Mouse (Mus musculus) left cerebral cortex, postnatal 10 days (tissue): Measurements from ENCODE around the gene Pld1. TPM values are rescaled to one million over a fixed set of nuclear protein-coding genes. Genes with fewer than 3 reads are reported as not detected.
"Not testable (repeated sequence)": the region's sequence is repeated elsewhere in the genome, so short reads cannot be mapped to it uniquely, and the experiment has no call there.

Experiments
- DNase-seq, 2 experiments: peaks; one replicate each; pipeline ENCODE4 v3.0.0; 2021 to 2022; ENCODE audit warnings: low spot score in 2 of 2, mixed read lengths in 1 of 2; ENCODE audit errors: extremely low spot score in 1 of 2
- intact Hi-C: fragments of 180-260 bp; cut with DNase I; formaldehyde crosslinking; loops from one replicate; pipeline ENCODE4 v1.15.1; 2025
- total RNA-seq, 2 experiments: library from RNA; stranded (reverse); gene quantifications; 2 replicates each; pipeline ENCODE4 v1.2.3; 2021

The Pld1 gene
- total RNA-seq, 2 experiments from 2014 or later: 7.1 to 10.8 TPM

DNA sequence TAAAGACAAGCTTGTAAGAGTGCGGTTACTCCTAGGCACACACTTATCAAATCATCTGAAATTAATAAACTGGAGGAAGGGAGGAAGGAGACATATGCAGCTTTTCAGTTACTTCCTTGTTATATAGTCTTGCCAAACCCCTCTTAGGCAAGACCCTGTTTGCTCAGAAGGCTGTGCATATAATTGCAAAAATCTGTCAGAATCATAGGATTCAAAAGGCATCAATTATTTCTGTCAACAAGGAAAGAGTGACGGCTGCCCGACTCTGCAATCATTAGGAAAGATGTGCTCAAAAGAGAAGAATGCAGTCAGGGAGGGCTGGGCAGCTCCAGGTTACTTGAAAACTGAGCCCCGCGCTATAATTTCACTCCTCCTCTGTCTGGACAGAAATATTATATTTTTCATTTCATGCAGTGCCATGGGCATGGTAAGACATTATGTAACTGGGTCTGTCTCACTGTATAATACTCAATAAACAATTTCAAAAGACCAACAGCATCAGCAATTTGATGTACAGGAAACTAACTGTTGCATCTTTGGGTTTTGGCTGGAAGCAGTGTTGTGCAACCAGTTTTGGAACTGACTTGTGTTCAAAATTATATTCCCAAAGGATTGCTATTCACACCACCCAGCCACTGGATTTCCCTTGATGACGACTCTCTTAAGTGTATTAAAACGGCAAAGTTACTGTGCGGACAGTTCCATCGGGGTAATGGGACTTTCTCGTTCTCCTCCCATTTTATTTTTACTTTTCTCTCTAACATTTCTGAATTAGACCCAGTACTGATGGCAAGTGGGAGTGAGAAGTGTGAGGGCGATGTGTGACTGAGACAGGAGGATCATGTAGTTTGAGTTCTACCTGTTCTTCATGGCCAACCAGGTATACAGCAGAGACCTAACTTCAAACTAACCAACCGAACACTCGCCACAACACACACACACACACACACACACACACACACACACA lies 1.1 kb upstream of the Pld1 start:
- intact Hi-C loops: no loop called here
- DNase-seq: no peak

DNA sequence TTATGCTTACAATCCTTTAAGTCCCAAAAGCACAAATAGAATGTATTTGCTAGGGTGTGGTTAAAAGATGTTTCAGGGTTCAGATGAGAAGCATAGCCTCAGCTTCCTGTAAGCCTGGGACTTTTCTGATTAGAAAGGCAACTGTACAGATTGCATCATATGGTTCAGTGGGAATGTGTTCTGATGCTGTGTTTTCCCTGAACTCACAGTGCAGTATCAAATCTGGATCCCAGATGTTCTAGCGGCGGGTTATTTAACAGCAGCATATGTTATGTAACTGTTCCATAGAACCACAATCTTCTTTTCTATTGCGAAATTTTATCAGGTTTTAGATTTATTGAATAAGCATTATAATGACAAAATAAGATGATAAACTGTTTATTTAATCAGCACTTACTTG lies 3.1 kb downstream of the Pld1 start:
- intact Hi-C loops: no loop called here
- DNase-seq: no peak

DNA sequence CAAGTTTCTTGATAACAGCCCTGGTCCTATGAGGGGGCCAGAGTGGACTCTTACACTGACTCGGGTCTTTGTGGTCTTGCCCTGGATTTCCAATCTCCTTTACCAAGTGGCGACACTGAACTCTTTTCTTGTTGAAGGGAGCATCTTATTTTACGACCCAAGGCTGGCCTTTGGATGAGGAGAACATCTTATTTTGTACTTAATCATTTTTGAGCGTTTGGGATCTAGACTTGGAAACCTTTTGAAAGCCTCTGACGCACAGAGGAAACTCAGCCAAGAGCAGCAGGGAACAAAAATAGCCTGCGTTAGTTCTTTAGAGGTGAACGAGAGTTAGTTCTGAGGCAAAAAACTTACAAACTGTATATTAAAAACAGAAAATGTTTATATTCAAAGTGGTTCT lies 4.5 kb downstream of the Pld1 start:
- intact Hi-C loops: no loop called here
- DNase-seq: no peak

DNA sequence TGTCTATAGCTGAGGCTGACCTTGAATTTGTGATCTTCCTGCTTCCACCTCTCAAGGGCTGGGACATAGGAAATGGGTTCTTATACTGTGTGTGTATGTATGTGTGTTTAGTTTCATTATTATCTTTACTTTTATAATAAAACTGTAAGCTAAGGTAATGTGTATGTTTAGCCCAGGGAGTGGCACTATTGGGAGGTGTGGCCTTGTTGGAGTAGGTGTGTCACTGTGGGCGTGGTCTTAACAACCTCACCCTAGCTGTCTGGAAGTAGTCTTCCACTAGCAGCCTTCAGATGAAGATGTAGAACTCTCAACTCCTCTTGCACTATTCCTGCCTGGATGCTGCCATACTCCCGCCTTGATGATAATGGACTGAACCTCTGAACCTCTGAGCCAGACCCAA lies 6.9 kb downstream of the Pld1 start:
- DNase-seq, intact Hi-C loops: not testable (repeated sequence)

DNA sequence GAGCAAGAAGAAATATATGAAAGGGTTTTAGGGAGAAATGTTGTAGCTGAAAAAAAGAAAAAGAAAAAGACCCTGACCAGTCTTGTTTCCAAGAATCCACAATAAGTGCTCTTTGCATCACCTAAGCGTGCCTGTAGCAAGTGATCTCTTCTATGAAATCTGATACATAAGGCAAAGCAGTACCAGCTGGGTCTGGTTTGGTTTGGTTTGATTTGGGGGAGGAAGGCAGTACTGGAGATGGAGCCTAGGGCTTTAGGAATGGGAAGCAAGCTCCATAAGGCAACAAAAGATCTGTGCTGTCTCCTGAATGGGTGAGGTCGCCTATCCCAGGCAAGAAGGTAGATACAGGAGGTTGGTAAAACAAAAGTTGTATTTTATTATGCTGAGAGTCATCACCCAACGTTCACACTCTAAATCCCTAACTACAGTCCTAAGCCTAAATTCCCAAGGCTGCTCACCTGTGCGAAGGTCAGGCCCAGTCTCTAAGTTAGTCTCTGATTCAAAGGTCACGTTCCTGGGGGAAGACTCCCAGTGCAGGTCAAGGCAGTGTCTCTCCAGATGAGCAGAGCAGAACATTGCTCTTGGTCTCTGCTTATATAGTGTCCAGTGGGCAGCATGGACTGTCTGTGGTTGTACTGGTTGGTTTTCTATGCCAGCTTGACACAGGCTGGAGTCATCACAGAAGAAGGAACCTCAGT lies 10.8 kb downstream of the Pld1 start:
- intact Hi-C loops: no loop called here
- no peak for DNase-seq

DNA sequence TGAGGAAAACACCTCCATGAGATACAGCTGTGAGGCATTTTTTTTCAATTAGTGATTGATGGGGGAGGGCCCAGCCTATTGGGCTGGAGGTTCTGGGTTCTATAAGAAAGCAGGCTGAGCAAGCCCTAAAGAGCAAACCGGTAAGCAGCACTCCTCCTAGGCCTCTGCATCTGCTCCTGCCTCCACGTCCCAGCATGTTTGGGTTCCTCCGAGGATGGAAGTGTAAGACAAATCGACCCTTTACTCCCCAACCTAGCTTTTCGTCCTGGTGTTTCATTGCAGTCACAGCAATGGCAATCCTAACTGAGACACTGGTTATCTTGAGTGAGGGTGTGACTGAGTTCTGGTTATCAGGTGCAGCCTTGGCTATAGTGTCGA lies 11.4 kb downstream of the Pld1 start:
- intact Hi-C loops: no loop called here
- no peak for DNase-seq

DNA sequence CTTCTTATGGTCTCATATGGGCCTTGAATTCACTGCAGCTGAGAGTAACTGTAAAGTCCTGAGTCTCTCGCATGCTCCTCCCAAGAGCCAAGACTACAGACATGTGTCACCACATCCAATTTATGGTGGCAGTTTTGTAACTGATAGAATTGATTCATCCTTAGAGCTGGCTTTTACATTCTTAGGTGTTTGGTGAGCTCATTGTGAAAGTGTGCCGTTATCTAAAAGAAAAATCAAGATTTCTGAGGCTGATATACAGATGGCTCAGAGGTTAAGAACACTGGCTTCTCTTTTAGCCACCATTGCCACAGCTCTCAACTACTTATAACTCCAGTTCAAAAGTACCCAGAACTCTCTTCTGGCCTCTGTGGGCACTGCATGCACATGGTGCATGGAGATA lies 12.2 kb downstream of the Pld1 start:
- intact Hi-C loops: no loop called here
- no peak for DNase-seq

DNA sequence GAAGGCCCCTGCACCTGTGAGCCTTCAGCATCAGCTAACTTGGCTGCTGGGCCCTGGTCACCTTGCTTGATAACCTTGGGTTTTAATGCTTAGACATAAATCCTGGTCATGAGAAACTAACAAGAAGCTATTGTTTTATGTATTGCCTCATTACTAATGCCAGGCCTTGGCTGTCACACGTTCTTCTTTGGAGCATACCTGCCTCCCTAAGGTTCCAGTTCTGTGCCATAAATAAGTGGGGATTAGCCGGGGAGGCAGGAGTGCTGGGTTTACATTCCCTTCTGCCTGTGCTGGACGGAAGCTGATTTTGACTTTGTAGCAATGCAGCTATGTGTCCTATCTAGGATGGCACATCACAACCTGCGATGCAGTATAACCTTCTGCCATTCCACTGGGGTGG lies 13.2 kb downstream of the Pld1 start:
- DNase-seq: no peak
- intact Hi-C loops: no loop called here

DNA sequence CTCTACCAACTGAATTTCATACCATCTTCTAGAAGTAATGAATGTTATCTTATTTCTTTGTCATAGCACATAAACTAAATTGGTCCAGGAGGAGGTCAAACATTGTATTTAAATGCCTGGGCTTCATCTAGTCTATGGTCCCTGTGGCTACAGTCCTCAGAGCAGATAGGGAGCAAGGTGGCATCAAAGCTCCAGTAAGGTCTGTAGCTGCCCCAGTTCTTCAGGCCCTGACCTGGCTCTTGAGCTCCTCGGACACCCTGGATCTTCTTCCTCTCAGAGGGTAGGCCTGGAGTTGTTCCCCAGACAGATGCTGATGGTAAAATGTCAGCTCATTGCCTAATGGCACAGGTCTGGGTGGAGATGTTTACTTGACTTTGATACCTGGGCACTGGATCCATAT lies 17.5 kb downstream of the Pld1 start:
- no peak for DNase-seq
- intact Hi-C loops: no loop called here

DNA sequence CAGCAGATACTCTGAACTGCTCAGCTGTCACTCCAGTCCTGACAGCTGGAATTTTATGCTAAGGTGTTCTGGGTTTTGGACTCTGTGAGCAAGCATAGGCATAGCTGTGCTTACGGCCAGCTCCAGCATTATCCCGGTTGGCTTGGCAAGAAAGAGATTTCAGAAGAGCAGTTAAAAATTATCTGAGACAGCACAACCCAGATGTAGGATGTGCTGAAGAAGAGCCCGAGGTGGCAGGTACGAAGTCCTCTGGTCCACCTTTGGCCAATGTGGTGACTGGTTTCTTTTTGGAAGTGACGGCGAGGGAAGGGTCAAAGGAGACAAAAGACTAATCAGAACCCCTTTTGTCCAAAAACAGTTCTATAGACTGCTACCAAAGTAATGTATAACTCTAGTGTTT lies 20.7 kb downstream of the Pld1 start:
- intact Hi-C loops: no loop called here
- DNase-seq: no peak

DNA sequence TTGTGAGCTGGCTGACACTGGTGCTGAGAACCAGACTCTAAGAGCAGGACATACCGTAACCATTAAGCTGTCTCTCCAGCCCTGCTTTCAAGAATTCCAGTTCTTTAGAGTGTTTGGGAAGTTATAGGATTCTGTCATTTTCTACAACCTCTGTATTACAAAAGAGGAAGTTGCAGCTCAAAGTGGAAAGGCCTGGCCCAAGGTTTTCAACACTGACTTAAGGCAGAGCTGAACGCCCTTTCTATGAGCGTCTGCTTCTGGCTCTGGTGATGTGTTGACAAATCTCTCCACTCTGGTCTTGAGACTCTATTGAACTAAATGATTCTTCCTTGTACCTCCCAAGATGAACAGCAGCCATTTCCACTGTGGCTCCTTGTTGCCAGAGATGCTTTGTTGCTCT lies 22.7 kb downstream of the Pld1 start:
- no peak for DNase-seq
- intact Hi-C loops: loop anchor here (10.0 kb wide), 1 partner anchor 496 kb away; no protein-coding TSS in a partner anchor

DNA sequence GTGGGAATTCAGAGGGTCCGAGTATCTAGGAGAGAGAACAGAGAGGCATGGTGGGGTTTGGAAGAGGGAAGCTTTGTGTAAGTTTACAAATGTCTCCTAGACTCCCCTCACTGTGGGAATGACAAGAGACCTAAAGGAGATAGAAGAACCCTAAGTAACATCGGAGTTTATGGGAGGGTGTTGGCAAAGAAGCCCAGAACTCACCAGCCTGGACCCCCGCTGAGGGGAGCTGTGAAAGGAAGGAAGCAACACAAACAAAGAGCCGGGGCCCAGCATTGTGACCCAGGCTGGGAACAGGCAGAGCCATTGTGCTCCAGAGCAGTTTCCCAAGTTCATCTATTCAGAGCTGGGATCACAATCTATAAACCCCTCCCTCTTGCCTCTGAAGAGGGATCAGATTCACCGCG lies 25.3 kb downstream of the Pld1 start:
- DNase-seq: no peak
- intact Hi-C loops: loop anchor here (10.0 kb wide), 1 partner anchor 499 kb away; no protein-coding TSS in a partner anchor

DNA sequence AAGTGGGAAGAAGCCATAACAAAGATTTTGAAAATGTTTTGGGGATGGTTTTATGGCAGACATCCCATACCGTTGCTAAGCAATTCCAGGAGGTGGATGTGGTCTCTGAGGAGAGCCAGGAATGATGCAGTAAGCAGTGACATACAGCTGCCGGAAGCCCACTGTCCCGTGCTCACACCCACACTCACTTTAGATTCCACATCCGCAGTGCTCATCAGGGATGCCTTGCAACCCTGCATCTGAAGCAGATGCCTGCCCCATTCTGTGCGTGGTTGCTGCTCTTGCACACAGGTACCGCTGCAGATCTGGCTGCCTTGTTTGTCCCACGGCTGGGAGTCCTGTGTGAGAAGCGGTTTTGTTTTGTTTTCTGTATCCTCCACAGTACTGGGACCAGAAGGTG lies 30.2 kb downstream of the Pld1 start:
- DNase-seq: peak in 1 of 2 experiments; percentile 28
- intact Hi-C loops: loop anchor here (10.0 kb wide), 1 partner anchor 504 kb away; no protein-coding TSS in a partner anchor

DNA sequence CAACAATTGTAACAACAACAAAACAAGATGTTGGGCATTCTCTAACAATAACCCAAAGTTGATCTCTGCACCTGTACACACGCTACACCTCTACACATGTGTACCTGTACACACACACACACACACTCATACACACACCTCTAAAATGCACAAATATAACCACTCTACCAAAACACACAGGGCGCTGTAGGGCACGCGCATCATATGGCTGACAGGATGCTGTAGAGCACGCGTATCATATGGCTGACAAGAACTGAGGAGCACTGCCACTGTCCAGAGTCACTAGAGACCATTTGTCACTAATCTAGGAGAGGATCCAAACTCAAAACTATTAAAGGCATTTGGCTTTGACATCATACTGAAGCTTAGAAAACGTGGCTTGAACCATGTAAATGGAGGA lies 35.4 kb downstream of the Pld1 start:
- no peak for DNase-seq
- intact Hi-C loops: no loop called here

DNA sequence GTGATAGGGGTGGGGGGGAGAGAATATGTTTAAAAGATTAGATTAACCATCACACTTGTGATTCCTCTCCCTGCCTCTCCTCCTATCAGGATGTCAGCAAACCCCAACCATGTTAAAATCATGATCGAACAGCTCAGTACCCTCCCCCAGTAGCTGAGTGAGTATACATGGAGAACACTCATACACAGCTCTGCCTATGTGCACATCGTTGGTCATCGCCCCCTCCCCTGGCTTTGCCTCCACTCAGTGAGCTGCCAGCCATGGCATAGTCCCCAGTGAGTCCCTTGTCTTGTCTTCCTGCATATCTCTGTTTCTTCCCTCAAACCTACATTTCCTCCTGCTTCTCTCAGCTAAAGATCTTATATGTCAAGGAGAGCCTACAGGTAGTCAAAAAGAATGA lies 36.5 kb downstream of the Pld1 start:
- intact Hi-C loops: no loop called here
- no peak for DNase-seq

DNA sequence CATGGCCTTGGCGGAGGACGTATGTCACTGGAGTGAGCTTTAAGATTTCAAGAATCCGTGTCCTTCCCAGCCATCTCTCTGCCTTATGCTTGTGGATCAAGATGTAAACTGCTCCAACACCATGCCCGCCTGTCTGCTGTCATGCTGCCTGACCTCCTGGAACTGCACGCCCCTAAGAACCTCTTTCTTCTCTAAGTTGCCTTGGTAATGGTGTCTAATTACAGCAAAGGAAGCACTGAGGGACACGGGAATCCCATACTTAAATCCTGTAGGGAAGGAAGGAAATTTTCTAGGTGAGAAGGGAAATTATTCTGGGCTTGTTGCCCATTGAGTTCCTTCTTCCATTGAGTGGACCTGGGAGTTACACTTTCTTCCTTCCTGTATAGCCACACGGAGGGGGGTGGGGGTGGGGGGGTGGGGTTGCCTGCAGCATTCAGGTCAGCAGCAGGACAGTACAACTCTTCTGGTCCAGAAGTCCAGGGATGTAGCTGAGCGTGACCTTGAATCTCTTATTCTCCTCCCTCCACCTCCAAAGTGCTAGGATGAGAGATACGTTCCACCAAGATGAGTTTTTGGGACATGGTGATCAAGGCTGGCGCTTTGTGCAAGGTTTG lies 38.5 kb downstream of the Pld1 start:
- intact Hi-C loops: no loop called here
- no peak for DNase-seq

DNA sequence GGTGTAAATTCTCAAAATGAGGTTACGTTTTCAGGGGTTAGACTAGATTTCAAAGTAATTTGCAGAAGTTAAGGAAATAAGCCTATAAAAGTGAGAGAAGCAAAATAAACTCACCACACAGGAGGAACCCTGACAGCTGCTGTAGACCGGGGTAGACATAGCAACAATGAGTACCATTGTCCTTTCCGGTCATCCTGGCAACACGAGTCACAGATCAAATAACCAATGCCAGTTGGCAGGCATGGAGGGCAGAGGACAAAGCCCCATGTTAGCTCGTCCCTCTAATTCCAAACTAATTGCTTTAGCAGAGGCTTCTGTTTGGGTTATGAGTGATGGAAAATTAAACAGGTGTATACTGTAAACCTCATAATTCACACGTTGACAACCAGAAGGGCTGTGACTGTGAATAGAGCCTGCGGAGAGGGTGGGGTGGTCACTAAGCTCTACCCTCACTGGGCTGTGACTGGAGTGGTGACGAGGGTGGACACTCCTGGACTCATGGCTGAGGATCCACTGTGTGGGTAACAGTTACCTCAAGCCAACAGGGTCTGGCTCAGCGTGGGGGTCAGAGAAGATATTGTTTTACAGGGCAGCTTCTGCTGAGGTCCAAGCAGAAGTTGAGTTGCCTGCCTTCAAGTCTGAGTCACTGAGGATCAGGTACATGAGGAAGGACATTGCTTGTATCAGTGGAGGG lies 39.7 kb downstream of the Pld1 start:
- intact Hi-C loops: no loop called here
- no peak for DNase-seq

DNA sequence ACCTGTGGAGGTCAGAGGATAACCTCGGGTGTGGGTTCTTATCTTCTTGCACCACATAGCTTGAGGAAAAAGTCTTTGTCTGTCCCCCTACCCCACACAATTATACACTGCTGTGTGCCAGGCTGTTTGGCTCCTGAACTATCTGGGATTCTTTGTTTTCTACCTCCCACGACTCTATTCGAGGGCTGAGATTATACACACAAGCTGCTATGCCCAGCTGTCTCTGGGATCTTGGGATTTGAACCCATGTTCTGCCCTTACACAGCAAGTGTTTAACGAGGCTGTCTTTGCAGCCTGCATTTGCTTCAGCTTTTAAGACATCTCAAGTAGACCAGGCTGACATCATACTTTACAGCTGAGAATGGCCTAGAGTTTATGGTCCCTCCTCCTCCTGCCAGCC lies 43.1 kb downstream of the Pld1 start:
- DNase-seq: no peak
- intact Hi-C loops: no loop called here

DNA sequence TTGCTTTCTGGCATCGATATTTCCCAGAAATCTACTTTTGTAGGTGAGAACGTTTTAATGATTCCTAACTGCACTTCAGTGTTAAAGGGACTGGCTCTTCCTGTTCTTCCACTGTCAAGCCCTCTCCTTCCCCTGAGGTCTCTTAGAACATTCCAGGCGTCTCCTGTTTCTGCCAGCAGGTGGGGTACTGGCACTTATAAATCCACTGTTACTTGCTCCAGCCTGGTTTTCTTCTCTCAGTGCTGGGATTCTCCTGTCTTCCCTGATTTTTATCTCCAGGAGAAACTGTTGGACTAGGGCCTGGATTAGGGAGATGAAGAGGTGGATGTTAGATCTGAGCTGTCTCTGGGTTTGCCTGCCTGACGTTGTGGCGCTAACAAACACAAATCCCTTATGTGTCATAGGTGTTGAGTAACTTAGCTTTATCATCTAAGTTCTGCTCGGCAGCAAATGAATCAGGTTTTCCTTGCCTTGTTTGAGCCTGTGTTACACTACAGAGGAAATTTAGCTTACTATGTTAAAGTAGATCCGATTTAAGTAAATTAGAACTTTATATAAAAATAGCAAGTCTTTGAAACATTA lies 44.0 kb downstream of the Pld1 start:
- peak; percentile 75 to 79 for DNase-seq
- intact Hi-C loops: loop anchor here (2.0 kb wide), 1 partner anchor 124 kb away; no protein-coding TSS in a partner anchor
